Mouse (Mus musculus) spleen, adult 2 months (tissue): ENCODE measurements around the gene Commd1. TPM values are rescaled to one million over a fixed set of nuclear protein-coding genes. Genes with fewer than 3 reads are reported as not detected.

Experiments used
- DNase-seq, 2 experiments: peaks; one replicate each; pipeline versions ENCODE4 v3.0.0 to v3.0.0-alpha.2; 2012 to 2021; ENCODE audit warnings: low spot score in 2 of 2, low read depth in 1 of 2
- H3K27ac ChIP-seq: fragments of 200-500 bp; 2 replicates; pipeline ENCODE4 v1.5.1; 2012; ENCODE audit warnings: low read length, inconsistent platforms; ENCODE audit not compliant: insufficient read depth
- H3K27me3 ChIP-seq: fragments of 200-500 bp; 2 replicates; pipeline ENCODE4 v1.6.1; 2012; ENCODE audit warnings: mild to moderate bottlenecking, moderate library complexity, low read length, inconsistent platforms; ENCODE audit not compliant: control insufficient read depth, insufficient read depth
- H3K36me3 ChIP-seq: fragments of 200-500 bp; 2 replicates; pipeline ENCODE4 v1.6.1; 2012; ENCODE audit warnings: mild to moderate bottlenecking, low read length, inconsistent platforms; ENCODE audit not compliant: control insufficient read depth, insufficient read depth
- H3K4me1 ChIP-seq: fragments of 200-500 bp; 2 replicates; pipeline ENCODE4 v1.6.1; 2011; ENCODE audit warnings: inconsistent platforms; ENCODE audit not compliant: control insufficient read depth, insufficient read depth, insufficient read length
- H3K4me3 ChIP-seq: fragments of 200-500 bp; 2 replicates; pipeline ENCODE4 v1.5.1; 2011; ENCODE audit warnings: mild to moderate bottlenecking, inconsistent platforms; ENCODE audit not compliant: insufficient read depth, insufficient read length; ENCODE audit errors: extremely low read depth
- CTCF ChIP-seq: fragments of 200-500 bp; IDR thresholded peaks from 2 replicates; pipeline ENCODE4 v1.5.1; 2011; ENCODE audit warnings: mild to moderate bottlenecking, inconsistent platforms; ENCODE audit not compliant: insufficient read depth, insufficient read length, insufficient replicate concordance; ENCODE audit errors: extremely low read depth
- POLR2A ChIP-seq: fragments of 200-500 bp; IDR thresholded peaks from 2 replicates; pipeline ENCODE4 v1.6.1; 2011; ENCODE audit warnings: low read depth, low read length, inconsistent platforms
- WGBS: fragments of 180-500 bp; shearing (Covaris S2); methylation state at CpG from one replicate; pipeline ENCODE4 v1.1.7; 2018; 5-methylcytosine and 5-hydroxymethylcytosine counted together
- polyA plus RNA-seq: library from polyadenylated mRNA; depleted of rRNA; stranded (reverse); fragments of >200 nt; gene quantifications from 2 replicates; pipeline ENCODE4 v1.2.3, GENCODE M21; 2012

The Commd1 gene
- polyA plus RNA-seq, 1 experiment: 5.4 TPM

DNA sequence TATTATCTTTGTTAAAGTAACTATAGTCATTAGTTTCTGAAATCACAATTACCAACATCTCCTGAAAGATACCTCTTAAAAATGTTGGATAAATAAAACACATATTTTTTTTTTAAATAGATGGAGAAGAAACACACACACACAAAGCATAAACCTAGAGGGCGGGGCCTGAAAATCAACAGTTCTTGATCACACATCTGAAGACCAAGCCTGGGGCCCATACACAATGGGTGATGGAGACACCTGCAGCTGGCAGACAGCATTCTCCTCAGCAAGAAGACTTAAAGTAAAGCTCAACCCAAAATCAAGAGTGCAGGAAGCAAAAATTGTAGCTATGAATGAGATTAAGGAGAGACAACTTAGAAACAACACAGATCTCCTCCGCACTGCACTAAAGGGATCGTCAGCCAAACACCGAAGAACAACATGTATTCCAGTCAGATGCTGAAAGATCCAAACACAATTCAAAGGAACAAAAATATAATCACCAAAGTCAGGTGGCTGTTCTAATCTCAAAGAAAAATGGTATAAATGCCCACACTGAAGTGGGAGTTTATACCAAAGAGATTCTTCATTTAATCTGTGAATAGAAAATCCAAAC, 44.4 kb downstream of the Commd1 start:
- peaks cover 5% of the 10 kb centered on the region; the same call in 1 of the 2 replicates for H3K4me1 ChIP-seq
- no peak for TF ChIP-seq CTCF
- no peak for TF ChIP-seq POLR2A
- H3K27ac ChIP-seq: no peak overlapping the region
- WGBS: 89% methylated on average over 4 of the region's 4 CpGs
- H3K27me3 ChIP-seq: no peaks in the 10 kb centered on the region
- no peaks in the 10 kb centered on the region for H3K36me3 ChIP-seq
- H3K4me3 ChIP-seq: no peak overlapping the region
- no peak for DNase-seq

DNA sequence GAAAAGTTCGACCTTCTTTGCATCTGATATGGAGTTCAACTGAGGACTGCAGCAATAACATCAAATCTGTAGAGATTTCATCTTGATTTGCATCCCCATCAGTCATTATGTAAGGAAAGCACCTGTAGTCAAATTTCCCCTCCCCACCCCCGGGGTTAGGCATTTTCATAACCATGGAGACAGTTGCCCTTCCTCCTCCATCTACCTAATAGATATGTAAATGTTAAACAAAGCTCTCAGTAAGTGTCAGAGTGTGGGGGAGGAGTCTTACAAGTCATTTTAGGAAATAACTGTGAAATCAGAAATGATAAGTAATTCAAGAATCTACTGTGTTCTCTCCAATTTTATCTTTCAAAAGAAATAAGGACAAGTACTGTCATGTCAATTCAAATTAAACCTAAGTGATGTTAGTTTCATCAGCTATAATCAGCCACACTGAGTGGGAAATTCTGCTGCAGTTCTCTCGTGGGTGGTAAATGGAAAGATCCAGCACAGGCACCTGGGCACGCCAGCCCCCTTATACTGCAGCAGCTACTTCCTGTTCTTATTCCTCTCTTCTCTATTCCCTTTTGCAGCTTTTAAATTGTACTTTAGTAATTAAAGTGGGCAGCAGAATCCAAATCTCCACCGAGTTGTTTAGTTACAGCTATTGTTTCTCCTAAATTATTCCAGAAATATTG, 45.6 kb downstream of the Commd1 start:
- H3K27me3 ChIP-seq: no peaks in the 10 kb centered on the region
- no peak overlapping the region for H3K27ac ChIP-seq
- peaks cover 5% of the 10 kb centered on the region; the same call in 1 of the 2 replicates for H3K4me1 ChIP-seq
- no peaks in the 10 kb centered on the region for H3K36me3 ChIP-seq
- peak; percentile 44 to 79 for DNase-seq
- 21% methylated on average over 5 of the region's 5 CpGs for WGBS
- no peak for TF ChIP-seq POLR2A
- TF ChIP-seq CTCF: no peak
- no peak overlapping the region for H3K4me3 ChIP-seq

DNA sequence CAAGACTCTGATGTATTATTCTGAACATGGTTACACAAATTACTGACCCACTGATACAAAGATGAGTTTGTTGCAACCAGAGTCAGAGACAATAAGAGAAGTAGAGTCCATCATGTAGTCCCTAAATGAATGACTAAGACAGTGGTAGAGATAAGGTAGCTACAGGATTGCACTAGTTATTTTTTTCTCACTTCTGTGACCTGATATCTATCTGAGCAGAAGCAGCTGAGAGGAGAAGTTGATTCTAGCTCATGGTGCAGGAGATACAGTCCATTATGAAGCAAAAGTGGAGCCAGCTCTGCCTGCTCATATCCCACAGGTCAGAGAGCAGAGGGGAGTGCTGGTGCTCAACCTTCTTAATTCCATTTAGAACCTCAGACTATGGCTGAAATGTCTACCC, 50.0 kb downstream of the Commd1 start:
- Histone ChIP-seq H3K4me3 (no peak overlapping the region), H3K27me3 (no peaks in the 10 kb centered on the region), H3K27ac (no peak overlapping the region), H3K4me1 (peaks cover 12% of the 10 kb centered on the region; the same call in 1 of the 2 replicates), H3K36me3 (no peaks in the 10 kb centered on the region)
- no peak for DNase-seq
- no peak for TF ChIP-seq CTCF

DNA sequence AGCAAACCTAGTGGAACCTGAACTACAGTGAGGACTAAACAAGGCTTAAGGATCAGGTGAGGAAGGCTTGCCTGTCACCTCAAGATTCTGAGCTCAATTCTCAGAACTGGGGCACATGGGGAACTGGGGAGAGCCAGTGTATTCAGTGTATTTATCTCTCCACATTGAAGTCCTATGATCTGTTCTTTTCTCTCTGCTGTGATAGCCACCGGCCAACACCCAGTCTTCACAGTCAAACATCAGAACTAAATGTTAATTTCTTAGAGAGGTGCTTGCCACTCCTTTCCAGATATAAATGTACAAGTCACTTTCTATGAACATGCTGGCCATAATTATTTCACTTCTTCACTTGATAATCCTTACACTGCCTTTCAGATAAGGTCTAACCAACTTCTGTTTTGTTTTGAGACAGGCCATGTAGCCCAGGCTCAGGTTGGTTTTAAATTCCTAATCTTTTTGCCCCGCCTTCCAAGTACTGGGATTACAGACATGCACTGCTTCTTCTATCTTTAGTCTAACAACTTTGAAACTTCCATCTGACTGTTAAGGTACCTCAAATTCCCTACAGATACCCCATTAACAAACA, 50.8 kb downstream of the Commd1 start:
- no peaks in the 10 kb centered on the region for H3K27me3 ChIP-seq
- H3K4me1 ChIP-seq: peaks cover 12% of the 10 kb centered on the region; the same call in 1 of the 2 replicates
- H3K36me3 ChIP-seq: no peaks in the 10 kb centered on the region
- DNase-seq: no peak
- H3K4me3 ChIP-seq: no peak overlapping the region
- TF ChIP-seq POLR2A: no peak
- no peak for TF ChIP-seq CTCF
- no peak overlapping the region for H3K27ac ChIP-seq
- 85% methylated on average over 2 of the region's 2 CpGs for WGBS

DNA sequence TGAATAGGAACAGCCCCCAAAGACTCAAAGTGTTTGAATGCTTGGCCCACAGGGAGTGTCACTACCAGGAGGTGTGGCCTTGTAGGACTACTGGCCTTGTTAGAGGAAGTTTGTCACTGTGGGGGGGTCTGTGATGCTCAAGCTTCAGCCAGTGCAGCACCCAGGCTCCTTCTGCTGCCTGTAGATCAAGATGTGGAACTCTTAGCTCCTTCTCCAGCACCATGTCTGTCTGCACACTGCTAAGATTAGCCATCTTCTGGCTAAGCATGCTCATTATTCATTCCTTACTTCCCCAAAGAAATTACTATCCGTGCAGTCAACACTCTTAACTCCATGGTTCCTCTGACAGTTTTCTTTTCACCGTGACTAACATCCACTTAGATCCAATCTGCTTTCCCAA, 52.1 kb downstream of the Commd1 start:
- Histone ChIP-seq H3K4me1 (peaks cover 7% of the 10 kb centered on the region; the same call in 1 of the 2 replicates), H3K4me3 (no peak overlapping the region), H3K36me3 (no peaks in the 10 kb centered on the region), H3K27ac (no peak overlapping the region), H3K27me3 (no peaks in the 10 kb centered on the region)
- 73% methylated on average over 2 of the region's 2 CpGs for WGBS
- no peak for DNase-seq
- TF ChIP-seq CTCF (no peak), POLR2A (no peak)

DNA sequence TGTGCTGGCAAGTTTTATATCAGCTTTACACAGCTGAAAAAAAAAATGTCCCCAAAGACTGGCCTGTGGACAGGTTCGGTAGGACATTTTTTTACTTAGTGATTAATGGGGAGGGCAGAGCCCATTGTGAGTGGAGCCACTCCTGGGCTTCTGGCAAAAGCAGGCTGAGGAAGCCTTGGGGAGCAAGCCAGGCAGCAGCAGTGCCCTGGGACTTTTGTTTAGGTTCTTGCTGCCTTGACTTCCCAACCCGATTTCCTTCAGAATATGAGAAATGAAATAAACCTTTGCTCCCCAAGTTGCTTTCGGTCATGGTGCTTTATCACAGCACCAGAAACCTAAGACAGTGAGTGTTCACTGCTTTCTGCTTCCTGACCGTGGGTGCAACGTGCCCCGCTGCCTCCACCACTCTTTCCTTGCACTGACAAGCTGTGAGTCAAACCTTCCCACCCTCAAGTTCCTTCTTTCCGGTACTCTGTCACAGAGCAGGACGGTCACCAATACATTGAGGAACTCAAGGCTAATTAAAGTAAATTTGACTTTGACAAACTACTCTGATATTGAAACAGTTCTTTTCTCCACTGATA, 53.5 kb downstream of the Commd1 start:
- H3K27ac ChIP-seq: no peak overlapping the region
- DNase-seq: peak in 1 of 2 experiments; percentile 18
- no peak overlapping the region for H3K4me3 ChIP-seq
- 15% methylated on average over 8 of the region's 8 CpGs for WGBS
- H3K36me3 ChIP-seq: no peaks in the 10 kb centered on the region
- H3K4me1 ChIP-seq: peaks cover 7% of the 10 kb centered on the region; the same call in 1 of the 2 replicates
- H3K27me3 ChIP-seq: no peaks in the 10 kb centered on the region
- TF ChIP-seq POLR2A (no peak), CTCF (no peak)
